Comparison of ENCODE assay signal across 9 mouse cellular contexts in the genomic region with DNA sequence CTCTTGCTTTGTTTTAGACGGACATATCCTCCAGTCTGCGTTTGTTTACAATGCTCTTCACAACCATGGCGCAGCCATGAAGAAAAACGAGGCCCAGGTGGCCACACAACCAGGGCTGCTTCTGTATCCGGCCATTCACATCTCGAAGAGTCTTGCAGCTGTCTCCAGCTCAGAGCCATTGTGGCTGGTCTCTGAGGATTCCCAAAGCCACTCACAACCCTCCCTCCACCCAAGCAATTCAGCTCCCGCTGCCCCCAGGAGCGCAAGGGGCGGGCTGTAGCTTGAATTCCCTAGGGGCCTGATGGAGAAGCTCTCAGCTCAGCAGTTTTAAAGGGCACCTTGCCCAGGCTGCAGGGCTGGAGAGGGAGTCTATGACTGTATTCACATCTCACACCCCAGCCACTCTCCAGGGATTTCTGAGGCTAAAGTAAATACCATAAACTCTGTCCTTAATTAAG. TPM values are rescaled to one million over a fixed set of nuclear protein-coding genes. Genes with fewer than 3 reads are reported as not detected.
DNase-seq lines count a peak whose midpoint lies in the region; TF ChIP-seq lines count a peak whose summit lies in the region.
"Had no signal": no experiment of that assay in that cellular context is flagged by ENCODE, and none has a peak within 500 bp of the region (broad histone marks: within the 10 kb centered on the region; RNA-seq: fewer than 3 reads in every experiment).

No protein-coding gene starts in this region.

- H3K36me3 ChIP-seq in kidney, adult 2 months (ENCODE audit: control insufficient read depth, insufficient read depth, low read length): no peaks in the 10 kb centered on the region

- 38% methylated on average over 9 of the region's 9 CpGs for WGBS in kidney, adult 2 months

- peak; percentile 54 for DNase-seq in lung, postnatal 10 days
- no peak for DNase-seq in lung, adult 18-20 months
- peak; percentile 77 to 79 for DNase-seq in heart, adult 9 months (ENCODE audit: low spot score in 2 of 2)
- DNase-seq in kidney, adult 2 months: peak; percentile 49
- peak; percentile 47 to 51 for DNase-seq in left cerebral cortex, postnatal 36 days (ENCODE audit: low spot score in 2 of 2)
- peak; percentile 64 for DNase-seq in retina, embryonic 14.5 days (ENCODE audit: low spot score)
- DNase-seq in c-Kit-positive CD71-positive TER-119-positive erythroid progenitor cells, embryonic 14.5 days (ENCODE audit: low spot score): no peak

- no peaks in the 10 kb centered on the region for H3K27me3 ChIP-seq in kidney, adult 2 months (replicated peaks; ENCODE audit: control insufficient read depth, insufficient read depth, low read length)

- 0 out of 2 replicates have a peak, but pooled peaks cover 3% of the 10 kb centered on the region for H3K4me1 ChIP-seq in embryonic fibroblast, embryonic 13.5 days (ENCODE audit: control insufficient read depth, insufficient read depth, low read length)
- no peaks in the 10 kb centered on the region for H3K4me1 ChIP-seq in kidney, adult 2 months (ENCODE audit: control insufficient read depth, insufficient read depth, low read length)

- no peak for TF ChIP-seq POLR2A in embryonic fibroblast, embryonic 13.5 days (IDR thresholded peaks at IDR 0.05; ENCODE audit: low read depth, low read length)
- no peak for TF ChIP-seq POLR2A in kidney, adult 2 months (IDR thresholded peaks at IDR 0.05; ENCODE audit: low read depth, low read length)

- no peak for TF ChIP-seq CTCF in embryonic fibroblast, embryonic 13.5 days (IDR thresholded peaks at IDR 0.05; ENCODE audit: borderline replicate concordance, insufficient read depth, low read length)
- TF ChIP-seq CTCF in kidney, adult 2 months (conservative IDR thresholded peaks at IDR 0.05; ENCODE audit: insufficient read depth, insufficient read length, low read depth, low read length): no peak

- peak overlapping the region; percentile 20; the same call in 1 of the 2 replicates for H3K27ac ChIP-seq in embryonic fibroblast, embryonic 13.5 days (ENCODE audit: insufficient read depth, low read length)
- no peak overlapping the region for H3K27ac ChIP-seq in kidney, adult 2 months (ENCODE audit: insufficient read depth, low read depth, low read length)
- H3K27ac ChIP-seq: liver, embryonic 14.5 days had no signal

- intact Hi-C loops in left cerebral cortex, postnatal 36 days (cut with DNase I): no loop called here

- no peak overlapping the region for H3K4me3 ChIP-seq in embryonic fibroblast, embryonic 13.5 days (ENCODE audit: insufficient read depth, low read length)
- no peak overlapping the region for H3K4me3 ChIP-seq in kidney, adult 2 months (ENCODE audit: insufficient read depth, low read depth, low read length)

RNA-seq across cellular contexts. Expression of gene Sgk1, which starts 41.5 kb away (rescaled TPM):
- polyA plus RNA-seq in embryonic fibroblast, embryonic 13.5 days (2011; ENCODE audit: insufficient read length, low read depth, missing spikeins): 122 and 205 TPM in 2 replicates
- polyA plus RNA-seq in kidney, adult 2 months (2012; rRNA removed): 73.3 and 76.5 TPM in 2 replicates
- total RNA-seq in left cerebral cortex, postnatal 36 days (2021): 100 to 1,000 TPM in 1 of 2 experiments, 10 to 100 TPM in 1; 71.3 to 111 TPM

Comparison
In these comparisons a context has a peak if more than half of its experiments do, and no peak if none do; other contexts are left out.
1. DNase-seq: peak in lung, postnatal 10 days (single experiment), heart, adult 9 months (2 of 2), kidney, adult 2 months (single experiment), left cerebral cortex, postnatal 36 days (2 of 2) and retina, embryonic 14.5 days (single experiment); none in lung, adult 18-20 months (0 of 2) and c-Kit-positive CD71-positive TER-119-positive erythroid progenitor cells, embryonic 14.5 days (single experiment).